Mouse (Mus musculus): Measurements from ENCODE around the gene Hey2.

Gene Hey2

DNA sequence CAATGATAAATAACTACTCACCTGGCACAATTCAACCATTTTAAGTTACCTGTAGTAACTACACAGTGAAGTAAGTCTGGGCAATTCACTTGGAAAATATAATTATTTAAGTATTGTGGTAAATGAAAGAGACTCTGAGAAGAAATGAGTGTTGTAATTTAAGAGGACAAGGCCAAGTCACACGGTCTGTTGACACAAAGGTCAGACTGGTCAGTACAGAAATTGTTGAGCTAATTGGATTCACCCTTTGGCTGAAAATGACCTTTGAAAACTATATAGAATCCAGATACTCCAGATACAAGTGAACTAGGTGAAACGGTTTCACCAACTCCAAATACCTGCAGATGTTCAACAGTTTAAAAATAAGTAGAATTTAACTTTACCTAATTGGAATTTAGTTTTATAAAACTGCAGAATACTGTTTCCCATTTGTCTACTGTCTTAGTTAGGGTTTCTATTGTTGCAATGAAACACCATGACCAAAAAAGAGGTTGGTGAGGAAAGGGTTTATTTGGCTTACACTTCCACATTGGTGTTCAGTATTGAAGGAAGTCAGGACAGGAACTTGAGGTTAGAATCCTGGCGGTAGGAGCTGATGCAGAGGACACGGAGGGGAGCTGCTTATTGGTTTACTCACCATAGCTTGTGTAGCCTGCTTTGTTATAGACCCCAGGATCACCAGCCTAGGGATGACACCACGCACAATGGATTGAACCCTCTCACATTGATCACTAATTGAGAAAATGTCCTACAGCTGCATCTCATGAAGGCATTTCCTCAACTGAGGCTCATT, 45.9 kb downstream of the Hey2 start:
- in situ Hi-C loops (cut with MboI; ENCODE audit: low sequenced_read_pairs): no loop called here

DNA sequence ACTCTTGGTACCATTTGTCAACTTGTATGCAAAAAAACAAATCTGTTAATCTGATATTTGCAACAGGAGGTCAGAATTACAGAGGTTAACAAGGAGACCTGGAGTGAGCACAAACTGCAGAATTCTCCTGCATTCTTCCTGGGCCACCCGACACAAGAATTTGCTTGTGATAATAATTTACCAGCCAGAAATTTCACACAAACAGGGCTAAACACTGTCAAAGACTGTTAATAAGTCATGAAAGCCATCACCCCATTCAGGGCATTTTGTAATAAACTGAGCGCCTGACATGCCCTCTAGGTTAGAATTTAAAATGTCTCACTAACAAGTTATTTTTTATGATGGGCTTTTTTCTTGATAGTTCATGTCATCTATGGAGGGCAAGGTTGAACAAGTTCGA, 51.6 kb downstream of the Hey2 start:
- in situ Hi-C loops (cut with MboI; ENCODE audit: low sequenced_read_pairs): no loop called here

DNA sequence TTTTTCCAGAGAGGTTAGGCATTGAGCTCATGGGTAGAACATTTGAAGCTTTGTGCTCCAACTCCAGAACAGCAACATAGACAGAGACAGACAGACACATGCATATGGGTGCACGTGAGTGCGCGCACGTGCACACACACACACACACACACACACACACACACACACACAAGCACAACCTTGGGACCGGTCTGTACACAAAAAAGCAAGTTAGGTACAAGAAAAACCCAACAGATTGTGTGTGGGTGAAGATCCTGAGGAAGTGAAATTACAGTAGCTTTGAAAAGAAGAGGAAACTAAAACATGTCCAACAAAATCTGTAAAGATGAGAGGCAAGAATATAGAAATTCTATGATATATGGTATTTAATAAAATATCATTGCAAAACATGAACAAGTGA, 53.1 kb downstream of the Hey2 start:
- in situ Hi-C loops (cut with MboI; ENCODE audit: low sequenced_read_pairs): no loop called here

DNA sequence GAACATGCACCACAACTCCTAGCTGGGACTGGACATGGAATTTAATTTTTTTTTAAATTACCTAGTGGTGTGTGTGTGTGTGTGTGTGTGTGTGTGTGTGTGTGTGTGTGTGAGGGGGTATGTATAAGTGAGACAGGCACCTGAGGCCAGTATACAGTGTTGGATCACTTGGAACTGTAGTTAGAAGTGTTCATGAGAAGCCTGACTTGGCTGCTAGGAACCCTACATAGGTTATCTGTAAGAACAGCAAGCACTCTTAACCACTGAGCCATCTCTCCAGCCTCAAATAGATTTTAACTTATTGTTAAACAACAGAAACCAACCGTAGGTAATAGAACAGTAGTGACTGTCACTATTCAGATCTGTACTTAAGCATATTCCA, 54.3 kb downstream of the Hey2 start:
- in situ Hi-C loops (cut with MboI; ENCODE audit: low sequenced_read_pairs): no loop called here

DNA sequence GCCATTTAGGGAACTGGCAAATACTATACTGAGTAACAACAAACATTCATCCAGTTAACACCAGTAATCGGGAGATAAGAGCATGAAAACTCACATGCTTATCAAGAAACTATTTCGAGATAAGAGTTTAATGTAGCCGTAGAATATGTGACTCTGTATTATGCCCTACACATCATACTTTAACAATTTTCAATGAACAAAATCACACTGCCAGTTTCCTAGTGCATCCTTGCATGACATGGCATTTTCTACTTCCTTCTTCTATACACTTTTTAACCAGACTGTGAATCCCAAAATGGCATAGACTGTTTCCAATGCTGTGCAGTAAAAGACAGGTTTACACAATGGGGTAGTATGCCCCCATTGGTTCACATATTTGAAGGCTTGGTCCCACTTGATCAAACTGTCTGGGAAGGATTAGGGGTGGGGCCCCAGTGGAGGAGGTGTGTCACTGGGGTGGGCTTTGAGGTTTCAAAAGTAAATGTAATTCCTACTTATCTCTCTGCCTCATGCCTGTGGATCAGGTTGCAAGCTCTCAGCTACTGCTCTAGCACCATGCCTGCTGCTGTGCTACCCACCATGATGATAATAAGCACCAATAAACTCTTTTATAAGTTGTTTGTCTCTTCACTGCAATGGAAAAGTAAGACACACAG, 54.8 kb downstream of the Hey2 start:
- in situ Hi-C loops (cut with MboI; ENCODE audit: low sequenced_read_pairs): no loop called here

DNA sequence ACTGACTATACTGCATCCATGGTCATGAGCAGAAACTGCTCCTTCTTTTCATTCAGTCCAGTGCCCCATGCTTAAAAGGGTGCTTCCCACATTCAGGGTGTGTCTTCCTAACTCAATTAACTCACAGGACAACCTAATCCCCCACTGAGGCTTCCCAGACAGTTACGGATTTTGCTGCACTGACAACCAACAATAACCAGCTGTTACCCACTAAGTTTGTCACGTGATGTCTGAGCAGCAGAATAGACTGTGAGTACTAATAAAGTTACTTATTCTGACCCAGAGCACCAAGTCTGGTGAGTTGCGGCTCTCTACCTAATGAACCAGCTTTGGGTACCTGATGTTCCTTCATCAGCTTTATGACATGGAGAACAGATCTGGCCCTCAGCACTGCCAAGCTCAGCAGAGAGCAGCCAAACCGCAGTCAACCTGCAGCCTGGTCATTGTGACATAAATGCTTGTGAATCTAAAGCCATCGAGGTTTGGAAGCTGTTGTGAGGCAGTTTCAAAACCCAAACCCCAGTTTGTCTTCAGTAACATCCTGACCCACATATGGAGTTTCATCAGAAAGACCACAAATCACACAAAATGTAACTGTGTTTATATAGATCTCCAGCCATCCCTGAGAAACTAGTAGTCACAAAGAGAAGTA, 56.4 kb downstream of the Hey2 start:
- in situ Hi-C loops (cut with MboI; ENCODE audit: low sequenced_read_pairs): no loop called here
